Mouse (Mus musculus) myocyte (in vitro differentiated cells): ENCODE measurements around the gene Plekhg6. TPM values are rescaled to one million over a fixed set of nuclear protein-coding genes. Genes with fewer than 3 reads are reported as not detected.

Experiments used
- H3K27me3 ChIP-seq: one replicate; pipeline ENCODE4 v1.6.1; 2011; ENCODE audit not compliant: control insufficient read depth, insufficient read depth, insufficient read length
- H3K36me3 ChIP-seq: one replicate; pipeline ENCODE4 v1.6.1; 2011; ENCODE audit not compliant: control insufficient read depth, insufficient read depth
- H3K4me2 ChIP-seq: one replicate; pipeline ENCODE4 v1.6.1; 2011; ENCODE audit warnings: low read depth, control low read depth
- H3K4me3 ChIP-seq: one replicate; pipeline ENCODE4 v1.5.1; 2011; ENCODE audit warnings: mild to moderate bottlenecking, control low read depth, moderate library complexity
- H3K79me2 ChIP-seq: one replicate; pipeline ENCODE4 v1.6.1; 2011; ENCODE audit not compliant: control insufficient read depth, insufficient read depth
- H3ac ChIP-seq: one replicate; pipeline ENCODE4 v1.6.1; 2011; ENCODE audit not compliant: control insufficient read depth, insufficient read length
- CEBPB ChIP-seq: IDR thresholded peaks from 2 replicates; pipeline ENCODE4 v1.6.1; 2011; ENCODE audit warnings: mild to moderate bottlenecking, moderate library complexity; ENCODE audit not compliant: poor library complexity, insufficient read depth, severe bottlenecking
- E2F4 ChIP-seq: IDR thresholded peaks from one replicate; pipeline ENCODE4 v1.6.1; 2011; ENCODE audit warnings: mild to moderate bottlenecking, control low read depth, moderate library complexity; ENCODE audit not compliant: insufficient read depth
- MAX ChIP-seq: IDR thresholded peaks from one replicate; pipeline ENCODE4 v1.6.1; 2011; ENCODE audit warnings: low read depth, mild to moderate bottlenecking, control low read depth
- MYOD1 ChIP-seq, 3 experiments: IDR thresholded peaks; one replicate each; pipeline ENCODE4 v1.6.1; 2011; ENCODE audit warnings: control low read depth in 2 of 3, low read depth in 2 of 3, mild to moderate bottlenecking in 2 of 3, moderate library complexity in 1 of 3; ENCODE audit not compliant: insufficient read length in 2 of 3, control insufficient read depth in 1 of 3
- MYOG ChIP-seq, 3 experiments: IDR thresholded peaks; one replicate each; pipeline ENCODE4 v1.6.1; 2011; ENCODE audit warnings: control low read depth in 2 of 3, low read depth in 2 of 3, mild to moderate bottlenecking in 2 of 3; ENCODE audit not compliant: insufficient read length in 2 of 3, control insufficient read depth in 1 of 3, insufficient read depth in 1 of 3
- POLR2A ChIP-seq: IDR thresholded peaks from one replicate; pipeline ENCODE4 v1.6.1; 2011; ENCODE audit warnings: low read depth, mild to moderate bottlenecking, control low read depth, moderate library complexity; ENCODE audit not compliant: insufficient read length
- POLR2AphosphoS2 ChIP-seq: IDR thresholded peaks from one replicate; pipeline ENCODE4 v1.6.1; 2011; ENCODE audit warnings: low read depth, control low read depth; ENCODE audit not compliant: insufficient read length
- REST ChIP-seq: IDR thresholded peaks from one replicate; pipeline ENCODE4 v1.6.1; 2011; ENCODE audit warnings: mild to moderate bottlenecking, control low read depth, moderate library complexity; ENCODE audit not compliant: insufficient read depth, insufficient read length
- SRF ChIP-seq: IDR thresholded peaks from one replicate; pipeline ENCODE4 v1.6.1; 2011; ENCODE audit warnings: low read depth; ENCODE audit not compliant: control insufficient read depth, insufficient read length
- TCF12 ChIP-seq: IDR thresholded peaks from one replicate; pipeline ENCODE4 v1.6.1; 2011; ENCODE audit warnings: mild to moderate bottlenecking, control low read depth; ENCODE audit not compliant: poor library complexity, insufficient read depth, severe bottlenecking
- TCF3 ChIP-seq: IDR thresholded peaks from one replicate; pipeline ENCODE4 v1.6.1; 2011; ENCODE audit warnings: low read depth, control low read depth; ENCODE audit not compliant: insufficient read length
- USF1 ChIP-seq: IDR thresholded peaks from one replicate; pipeline ENCODE4 v1.6.1; 2011; ENCODE audit warnings: low read depth, mild to moderate bottlenecking, control low read depth, moderate library complexity
- polyA plus RNA-seq: library from polyadenylated mRNA; unstranded; fragments of >200 nt; fragmentation: generic; extraction: Trizol; gene quantifications from one replicate; pipeline ENCODE4 v1.2.1, GENCODE M21; 2012; ENCODE audit warnings: missing spikeins

Plekhg6 gene
- polyA plus RNA-seq, 1 experiment: 0.14 TPM

DNA sequence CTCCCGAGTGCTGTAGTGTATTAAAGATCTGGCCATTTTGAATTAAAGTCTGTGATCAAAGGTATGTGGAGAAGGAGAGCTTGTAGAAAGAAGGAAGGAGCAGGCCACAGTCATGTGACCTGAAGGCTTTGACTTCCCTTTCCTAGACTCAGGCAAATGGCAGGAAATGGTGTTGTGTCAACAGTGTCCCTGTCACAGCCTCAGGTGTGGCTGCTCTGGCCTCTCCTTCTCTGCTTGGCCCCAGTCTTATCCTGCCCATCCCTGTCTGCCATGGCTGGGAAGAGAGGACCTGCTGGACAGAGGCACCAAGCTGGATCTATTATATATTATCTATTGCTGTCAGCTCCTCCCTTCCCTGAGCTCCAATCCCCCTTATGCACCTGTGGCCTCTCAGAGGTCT, 35.0 kb downstream of the Plekhg6 start:
- H3ac ChIP-seq: no peak overlapping the region
- TF ChIP-seq MAX (no peak), SRF (no peak), USF1 (no peak), TCF12 (no peak), E2F4 (no peak), POLR2A (no peak), CEBPB (no peak), TCF3 (no peak), MYOD1 (IDR thresholded peaks at IDR 0.05; ENCODE audit: control insufficient read depth in 1 of 3, insufficient read length in 2 of 3, low read depth in 2 of 3) (no peak), MYOG (IDR thresholded peaks at IDR 0.05; ENCODE audit: control insufficient read depth in 1 of 3, insufficient read depth in 1 of 3, insufficient read length in 2 of 3, low read depth in 2 of 3) (no peak), POLR2AphosphoS2 (no peak), REST (no peak)
- peaks cover 15% of the 10 kb centered on the region for H3K79me2 ChIP-seq
- no peaks in the 10 kb centered on the region for H3K36me3 ChIP-seq
- H3K4me2 ChIP-seq: no peak overlapping the region
- H3K4me3 ChIP-seq: no peak overlapping the region
- peaks cover 4% of the 10 kb centered on the region for H3K27me3 ChIP-seq

DNA sequence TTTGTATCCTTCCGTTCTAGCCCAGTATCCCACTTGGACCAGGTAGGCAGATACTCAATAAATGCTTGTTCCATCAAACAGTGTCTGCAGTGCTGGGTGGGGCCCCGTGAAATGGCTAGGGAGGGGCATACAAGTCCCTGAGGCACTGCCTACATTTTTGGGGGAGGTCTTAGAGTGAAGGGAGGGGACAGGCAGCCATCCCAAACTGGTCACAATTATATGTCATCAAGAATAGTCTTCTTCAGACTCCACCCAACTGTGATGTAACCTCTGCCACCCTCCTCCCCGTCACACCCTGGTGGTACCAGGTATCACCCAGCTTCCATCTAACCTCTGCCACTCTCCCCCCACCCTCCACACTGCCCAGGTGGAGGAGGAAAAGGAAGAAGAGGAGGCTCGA, 35.7 kb downstream of the Plekhg6 start:
- Histone ChIP-seq H3ac (no peak overlapping the region), H3K4me3 (no peak overlapping the region), H3K27me3 (peaks cover 4% of the 10 kb centered on the region), H3K4me2 (no peak overlapping the region), H3K79me2 (peaks cover 7% of the 10 kb centered on the region), H3K36me3 (no peaks in the 10 kb centered on the region)
- TF ChIP-seq POLR2AphosphoS2: no peak
- TF ChIP-seq TCF12: no peak
- TF ChIP-seq MYOG (IDR thresholded peaks at IDR 0.05; ENCODE audit: control insufficient read depth in 1 of 3, insufficient read depth in 1 of 3, insufficient read length in 2 of 3, low read depth in 2 of 3): no peak
- no peak for TF ChIP-seq USF1
- no peak for TF ChIP-seq MAX
- no peak for TF ChIP-seq CEBPB
- TF ChIP-seq SRF: no peak
- no peak for TF ChIP-seq REST
- no peak for TF ChIP-seq MYOD1 (IDR thresholded peaks at IDR 0.05; ENCODE audit: control insufficient read depth in 1 of 3, insufficient read length in 2 of 3, low read depth in 2 of 3)
- TF ChIP-seq POLR2A: no peak
- TF ChIP-seq E2F4: no peak
- TF ChIP-seq TCF3: no peak

DNA sequence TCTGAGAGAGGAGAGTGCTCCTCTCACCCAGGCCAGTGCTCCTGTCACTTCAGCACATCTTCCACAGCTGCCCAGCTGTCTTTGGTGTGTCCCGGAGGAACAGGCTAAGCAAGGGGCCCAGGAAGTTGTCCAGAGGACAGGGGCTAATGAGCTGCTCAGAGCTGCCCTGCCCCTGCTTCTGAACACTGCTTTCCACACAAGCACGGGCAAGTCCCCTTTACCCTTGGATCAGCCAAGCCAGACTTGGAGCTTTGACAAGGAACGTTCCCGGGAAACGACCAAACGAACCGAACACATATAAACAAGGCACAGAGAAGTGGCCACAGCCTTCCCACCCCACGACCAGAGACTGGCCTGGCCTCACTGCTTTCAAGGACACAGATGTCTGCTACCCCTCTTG, 36.5 kb downstream of the Plekhg6 start:
- TF ChIP-seq REST (no peak), MYOD1 (IDR thresholded peaks at IDR 0.05; ENCODE audit: control insufficient read depth in 1 of 3, insufficient read length in 2 of 3, low read depth in 2 of 3) (no peak), USF1 (no peak), TCF12 (no peak), E2F4 (no peak)
- no peaks in the 10 kb centered on the region for H3K79me2 ChIP-seq
- no peaks in the 10 kb centered on the region for H3K36me3 ChIP-seq
- peaks cover 4% of the 10 kb centered on the region for H3K27me3 ChIP-seq
- H3ac ChIP-seq: no peak overlapping the region
- no peak overlapping the region for H3K4me2 ChIP-seq
- H3K4me3 ChIP-seq: no peak overlapping the region

DNA sequence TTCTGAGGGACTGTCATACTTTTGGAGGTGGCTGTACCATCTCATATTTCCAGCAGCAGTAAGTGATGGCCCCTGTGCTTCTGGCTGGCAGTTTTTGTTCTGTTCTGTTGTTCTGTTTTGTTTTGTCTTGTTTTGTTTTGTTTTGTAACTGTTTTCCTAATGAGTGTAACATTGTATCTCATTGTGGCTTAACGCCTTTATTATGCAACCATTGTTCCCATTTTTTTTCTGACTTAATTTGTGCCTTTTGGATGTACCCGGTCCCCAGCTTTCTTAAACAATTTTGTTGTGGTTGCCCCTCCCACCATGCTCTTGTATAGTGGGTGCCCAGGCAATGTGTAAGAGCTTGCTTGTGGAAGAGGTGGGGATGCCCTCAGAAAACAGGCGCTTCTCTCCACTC, 38.4 kb downstream of the Plekhg6 start:
- Histone ChIP-seq H3K4me3 (no peak overlapping the region), H3K4me2 (no peak overlapping the region), H3K79me2 (no peaks in the 10 kb centered on the region), H3K36me3 (no peaks in the 10 kb centered on the region), H3ac (no peak overlapping the region), H3K27me3 (peaks cover 4% of the 10 kb centered on the region)
- TF ChIP-seq SRF (no peak), CEBPB (no peak), E2F4 (no peak), TCF3 (no peak)

DNA sequence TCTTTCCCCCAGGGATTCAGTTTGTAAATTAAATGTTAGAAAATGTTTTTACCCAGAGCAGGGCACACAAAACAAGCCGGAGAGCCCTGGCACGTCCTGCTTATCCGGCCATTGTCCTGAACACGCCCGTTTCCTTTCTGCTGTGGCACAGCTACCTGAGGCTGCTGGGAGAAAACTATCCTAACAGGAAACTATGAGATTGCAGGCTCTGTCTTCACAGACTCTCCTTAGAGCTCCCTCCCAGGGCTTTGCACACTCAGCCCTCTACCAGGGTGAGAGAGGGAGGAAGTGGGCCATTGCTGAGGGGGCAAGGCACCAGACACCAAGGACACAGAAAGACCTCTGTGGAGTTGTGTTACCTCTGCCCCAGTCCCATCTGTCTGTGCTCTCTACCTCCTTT, 40.3 kb downstream of the Plekhg6 start:
- no peak overlapping the region for H3ac ChIP-seq
- H3K27me3 ChIP-seq: peaks cover 4% of the 10 kb centered on the region
- no peak for TF ChIP-seq MYOG (IDR thresholded peaks at IDR 0.05; ENCODE audit: control insufficient read depth in 1 of 3, insufficient read depth in 1 of 3, insufficient read length in 2 of 3, low read depth in 2 of 3)
- no peak for TF ChIP-seq E2F4
- no peak for TF ChIP-seq POLR2A
- no peak for TF ChIP-seq TCF3
- TF ChIP-seq TCF12: no peak
- no peak for TF ChIP-seq CEBPB
- no peak overlapping the region for H3K4me3 ChIP-seq
- H3K79me2 ChIP-seq: no peaks in the 10 kb centered on the region
- H3K4me2 ChIP-seq: no peak overlapping the region
- no peaks in the 10 kb centered on the region for H3K36me3 ChIP-seq

DNA sequence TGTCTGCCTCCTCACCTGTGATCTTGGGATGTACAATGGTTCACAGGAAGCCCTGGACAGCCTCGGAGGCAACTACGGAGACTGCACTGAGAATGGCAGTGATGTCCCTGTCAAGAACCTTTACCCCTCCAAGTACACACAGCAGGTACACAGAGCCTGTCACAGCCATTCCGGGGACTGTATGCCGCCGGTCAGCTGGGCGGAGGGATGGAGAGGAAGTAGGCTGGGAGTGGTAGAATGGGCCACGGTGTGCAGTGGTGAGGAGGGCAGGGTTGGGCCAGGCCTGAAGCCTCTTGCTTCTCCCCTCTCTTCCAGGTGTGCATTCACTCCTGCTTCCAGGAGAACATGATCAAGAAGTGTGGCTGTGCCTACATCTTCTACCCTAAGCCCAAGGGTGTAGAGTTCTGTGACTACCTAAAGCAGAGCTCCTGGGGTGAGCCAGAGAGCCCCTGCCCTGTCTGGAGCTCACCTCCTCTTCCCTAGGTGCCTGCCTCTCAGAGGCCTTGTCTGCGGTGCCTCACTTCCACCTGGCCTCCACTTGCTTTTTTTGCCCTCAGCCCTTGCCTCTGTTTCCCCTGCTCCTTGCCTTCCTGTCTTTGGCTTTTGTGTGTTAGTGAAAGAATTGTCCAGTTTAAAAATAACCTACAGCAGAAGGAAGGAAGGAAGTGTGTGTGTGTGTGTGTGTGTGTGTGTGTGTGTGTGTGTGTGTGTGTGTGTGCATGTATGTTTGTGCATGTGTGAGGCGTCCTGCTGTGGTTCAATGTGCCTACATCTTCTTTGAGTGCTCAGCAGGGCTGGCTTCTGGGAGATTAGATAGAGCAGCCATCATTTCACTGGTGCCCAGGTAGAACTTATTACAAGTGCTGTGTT, 41.6 kb downstream of the Plekhg6 start:
- TF ChIP-seq MYOG (IDR thresholded peaks at IDR 0.05; ENCODE audit: control insufficient read depth in 1 of 3, insufficient read depth in 1 of 3, insufficient read length in 2 of 3, low read depth in 2 of 3) (no peak), POLR2AphosphoS2 (no peak)
- no peak overlapping the region for H3K4me2 ChIP-seq
- H3K36me3 ChIP-seq: no peaks in the 10 kb centered on the region
- peaks cover 4% of the 10 kb centered on the region for H3K27me3 ChIP-seq
- H3ac ChIP-seq: no peak overlapping the region
- no peak overlapping the region for H3K4me3 ChIP-seq
- no peaks in the 10 kb centered on the region for H3K79me2 ChIP-seq
